Mouse (Mus musculus) C2C12 (cell line): ENCODE data around the gene Fry. TPM values are rescaled to one million over a fixed set of nuclear protein-coding genes. Genes with fewer than 3 reads are reported as not detected.

Source experiments
- H3K27me3 ChIP-seq: one replicate; pipeline ENCODE4 v1.6.1; 2011; ENCODE audit not compliant: control insufficient read depth, insufficient read depth, insufficient read length
- H3K36me3 ChIP-seq: one replicate; pipeline ENCODE4 v1.6.1; 2011; ENCODE audit not compliant: control insufficient read depth, insufficient read depth
- H3K4me3 ChIP-seq: one replicate; pipeline ENCODE4 v1.5.1; 2011; ENCODE audit warnings: mild to moderate bottlenecking, control low read depth; ENCODE audit not compliant: poor library complexity, insufficient read depth, severe bottlenecking
- H3K79me2 ChIP-seq: one replicate; pipeline ENCODE4 v1.6.1; 2011; ENCODE audit not compliant: control insufficient read depth, insufficient read depth
- H3K79me3 ChIP-seq: one replicate; pipeline ENCODE4 v1.6.1; 2011; ENCODE audit warnings: low read depth, control low read depth
- H3ac ChIP-seq: one replicate; pipeline ENCODE3; 2011; ENCODE audit warnings: low read depth; ENCODE audit not compliant: control insufficient read depth, insufficient read length
- CEBPB ChIP-seq: IDR thresholded peaks from one replicate; pipeline ENCODE4 v1.6.1; 2011; ENCODE audit warnings: low read depth, mild to moderate bottlenecking, control low read depth, moderate library complexity
- CTCF ChIP-seq: IDR thresholded peaks from one replicate; pipeline ENCODE4 v1.5.1; 2011; ENCODE audit not compliant: control insufficient read depth, insufficient read depth, insufficient read length
- FOSL1 ChIP-seq: IDR thresholded peaks from one replicate; pipeline ENCODE4 v1.8.0; 2011; ENCODE audit warnings: mild to moderate bottlenecking, low read length; ENCODE audit not compliant: poor library complexity, insufficient read depth, severe bottlenecking
- MAX ChIP-seq: IDR thresholded peaks from one replicate; pipeline ENCODE4 v1.6.1; 2011; ENCODE audit warnings: mild to moderate bottlenecking, control low read depth
- MYOD1 ChIP-seq: IDR thresholded peaks from one replicate; pipeline ENCODE4 v1.6.1; 2011; ENCODE audit warnings: low read depth; ENCODE audit not compliant: control insufficient read depth, insufficient read length
- MYOG ChIP-seq: IDR thresholded peaks from one replicate; pipeline ENCODE4 v1.6.1; 2011; ENCODE audit not compliant: control insufficient read depth, insufficient read length; ENCODE audit errors: extremely low read depth
- USF1 ChIP-seq: IDR thresholded peaks from one replicate; pipeline ENCODE4 v1.6.1; 2011; ENCODE audit warnings: low read depth, mild to moderate bottlenecking, control low read depth, moderate library complexity
- polyA plus RNA-seq: library from polyadenylated mRNA; unstranded; fragments of >200 nt; fragmentation: generic; extraction: Trizol; gene quantifications from one replicate; pipeline ENCODE4 v1.2.1, GENCODE M21; 2012; ENCODE audit warnings: missing spikeins

The Fry gene
- polyA plus RNA-seq, 1 experiment, result 0.25 TPM

GRCm38 (mm10) chr5:150385224-150385623 is 266.8 kb downstream of the Fry start:
- Histone ChIP-seq H3K27me3 (no peaks in the 10 kb centered on the region), H3K79me3 (no peaks in the 10 kb centered on the region), H3K4me3 (no peak overlapping the region), H3ac (no peak overlapping the region), H3K79me2 (no peaks in the 10 kb centered on the region), H3K36me3 (no peaks in the 10 kb centered on the region)
- no peak for TF ChIP-seq CEBPB
- no peak for TF ChIP-seq MAX
- TF ChIP-seq USF1, result no peak
- TF ChIP-seq CTCF, result no peak
- TF ChIP-seq MYOG, result no peak
- no peak for TF ChIP-seq MYOD1
- no peak for TF ChIP-seq FOSL1

- Histone ChIP-seq H3ac (no peak overlapping the region), H3K79me2 (no peaks in the 10 kb centered on the region), H3K36me3 (no peaks in the 10 kb centered on the region), H3K4me3 (no peak overlapping the region), H3K27me3 (no peaks in the 10 kb centered on the region), H3K79me3 (no peaks in the 10 kb centered on the region)
- TF ChIP-seq CTCF, result no peak
- TF ChIP-seq MYOD1, result no peak
- TF ChIP-seq MYOG, result no peak
- TF ChIP-seq FOSL1, result no peak
- TF ChIP-seq CEBPB, result no peak
These were observed 270.2 kb downstream of the Fry start for GRCm38 (mm10) chr5:150388623-150389022.

GRCm38 (mm10) chr5:150389589-150390377 is 271.3 kb downstream of the Fry start:
- no peak for TF ChIP-seq CEBPB
- no peak for TF ChIP-seq MYOD1
- TF ChIP-seq MYOG, result no peak
- no peak for TF ChIP-seq CTCF
- no peak for TF ChIP-seq FOSL1
- no peak for TF ChIP-seq USF1
- no peak for TF ChIP-seq MAX
- Histone ChIP-seq H3ac (no peak overlapping the region), H3K79me3 (no peaks in the 10 kb centered on the region), H3K36me3 (no peaks in the 10 kb centered on the region), H3K27me3 (no peaks in the 10 kb centered on the region), H3K79me2 (no peaks in the 10 kb centered on the region), H3K4me3 (no peak overlapping the region)

- no peak for TF ChIP-seq USF1
- TF ChIP-seq CTCF, result no peak
- TF ChIP-seq CEBPB, result no peak
- no peak for TF ChIP-seq FOSL1
- no peak for TF ChIP-seq MYOG
- no peak for TF ChIP-seq MYOD1
- TF ChIP-seq MAX, result no peak
These were observed 272.0 kb downstream of the Fry start for GRCm38 (mm10) chr5:150390422-150390821.

GRCm38 (mm10) chr5:150394645-150395044 is 276.2 kb downstream of the Fry start:
- Histone ChIP-seq H3K27me3 (no peaks in the 10 kb centered on the region), H3K79me3 (no peaks in the 10 kb centered on the region), H3K79me2 (no peaks in the 10 kb centered on the region), H3K36me3 (no peaks in the 10 kb centered on the region), H3ac (no peak overlapping the region), H3K4me3 (no peak overlapping the region)
- no peak for TF ChIP-seq MYOD1
- TF ChIP-seq MAX, result no peak

More at GRCm38 (mm10) chr5:150390422-150390821, 272.0 kb downstream of the Fry start:
- no peaks in the 10 kb centered on the region for H3K79me3 ChIP-seq
- H3ac ChIP-seq, result no peak overlapping the region
- H3K36me3 ChIP-seq, result no peaks in the 10 kb centered on the region
- no peak overlapping the region for H3K4me3 ChIP-seq
- no peaks in the 10 kb centered on the region for H3K27me3 ChIP-seq
- no peaks in the 10 kb centered on the region for H3K79me2 ChIP-seq
